In the genomic region with DNA sequence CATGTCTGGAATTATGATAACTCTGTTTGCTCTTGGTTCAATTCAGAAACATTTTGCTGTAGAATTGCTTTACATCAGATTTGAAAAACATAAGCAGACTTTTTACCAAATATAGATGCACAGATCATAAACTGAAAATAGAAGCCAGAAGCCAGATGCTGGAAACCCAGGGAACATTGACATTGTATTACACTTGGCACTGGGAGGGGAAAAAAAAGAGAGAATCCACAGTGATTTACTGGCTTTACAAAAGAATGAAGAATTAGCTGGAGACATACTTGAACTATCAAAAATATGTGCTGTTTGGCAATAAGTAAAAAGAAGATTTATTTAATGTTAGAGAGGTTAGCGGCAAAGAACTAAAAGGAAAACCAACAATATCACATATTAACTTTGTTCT, we compare ENCODE assay signal across 11 mouse cellular contexts.
"Had no signal": no experiment of that assay in that cellular context is flagged by ENCODE, and none has a peak within 500 bp of the region (broad histone marks: within the 10 kb centered on the region; RNA-seq: fewer than 3 reads in every experiment).

No protein-coding gene starts in this region.

- H3K36me3 ChIP-seq: limb, embryonic 15.5 days; liver, embryonic 15.5 days; midbrain, embryonic 10.5 days; midbrain, embryonic 15.5 days; neural tube, embryonic 12.5 days had no signal

- DNase-seq: kidney, adult 11 months; retina, postnatal 1 day; right cerebral cortex, postnatal 4 days; spleen, adult 18-20 months; thymus, postnatal 36 days had no signal

- H3K9me3 ChIP-seq: limb, embryonic 15.5 days; midbrain, embryonic 15.5 days; neural tube, embryonic 12.5 days had no signal

- H3K4me1 ChIP-seq: liver, embryonic 15.5 days; midbrain, embryonic 10.5 days; midbrain, embryonic 15.5 days; neural tube, embryonic 12.5 days had no signal

- ATAC-seq: hindbrain, postnatal 0 days; midbrain, embryonic 15.5 days had no signal

- H3K9ac ChIP-seq: limb, embryonic 15.5 days; liver, embryonic 15.5 days; midbrain, embryonic 15.5 days; neural tube, embryonic 12.5 days had no signal

- H3K4me3 ChIP-seq: limb, embryonic 15.5 days; liver, embryonic 15.5 days; midbrain, embryonic 10.5 days; midbrain, embryonic 15.5 days; neural tube, embryonic 12.5 days had no signal

- H3K27ac ChIP-seq: hindbrain, postnatal 0 days; liver, embryonic 15.5 days; midbrain, embryonic 10.5 days; midbrain, embryonic 15.5 days; neural tube, embryonic 12.5 days had no signal

- H3K27me3 ChIP-seq: limb, embryonic 15.5 days; liver, embryonic 15.5 days; midbrain, embryonic 15.5 days; neural tube, embryonic 12.5 days had no signal

- H3K4me2 ChIP-seq: limb, embryonic 15.5 days; liver, embryonic 15.5 days; midbrain, embryonic 15.5 days; neural tube, embryonic 12.5 days had no signal
